Mouse (Mus musculus) heart, adult 11 months (tissue): ENCODE measurements around the gene Col2a1.

ENCODE experiments used
- DNase-seq: peaks from one replicate; pipeline ENCODE4 v3.0.0; 2022

Col2a1 gene

DNA sequence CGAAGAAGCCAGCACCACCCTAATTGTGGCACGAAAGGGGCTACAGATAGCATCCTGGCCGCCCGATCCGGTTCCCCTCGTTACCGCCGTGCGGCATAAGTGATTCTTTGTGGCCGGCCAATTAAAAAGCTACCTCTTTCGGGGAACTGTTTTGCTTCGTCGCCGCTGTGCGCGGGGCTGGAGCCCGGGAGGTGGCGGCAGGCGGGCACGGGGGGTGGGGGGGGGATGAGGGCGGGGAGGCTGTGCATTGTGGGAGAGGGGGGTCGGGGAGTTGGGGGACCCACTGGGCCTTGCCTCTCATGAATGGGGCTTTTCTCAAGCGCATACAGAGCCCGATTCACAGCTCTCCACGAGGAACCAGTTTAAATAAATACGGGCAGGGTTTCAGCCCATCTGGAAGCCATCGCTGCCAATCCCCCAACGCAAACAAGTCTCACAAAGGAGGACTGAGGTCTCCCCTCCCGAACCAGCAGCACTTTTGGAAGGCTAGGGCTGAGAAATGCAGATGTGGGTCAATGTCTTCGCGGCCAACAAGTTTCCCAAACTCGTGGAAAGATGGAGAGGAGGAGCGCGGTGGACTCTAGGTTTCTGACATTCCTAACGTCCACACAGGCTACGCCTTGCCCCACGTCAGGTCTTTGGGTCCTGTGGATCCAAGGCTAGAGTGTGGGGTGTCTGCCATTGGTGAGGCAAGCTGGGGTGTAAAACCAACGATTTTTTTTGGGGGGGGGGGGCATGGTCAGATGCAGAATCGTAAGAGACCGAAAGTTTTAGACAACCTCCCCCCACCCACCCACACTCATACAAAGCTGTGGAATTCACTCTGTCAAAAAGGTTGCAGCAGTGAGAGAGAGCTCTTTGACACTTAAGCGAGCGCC is 2.1 kb downstream of the Col2a1 start:
- DNase-seq: no peak

DNA sequence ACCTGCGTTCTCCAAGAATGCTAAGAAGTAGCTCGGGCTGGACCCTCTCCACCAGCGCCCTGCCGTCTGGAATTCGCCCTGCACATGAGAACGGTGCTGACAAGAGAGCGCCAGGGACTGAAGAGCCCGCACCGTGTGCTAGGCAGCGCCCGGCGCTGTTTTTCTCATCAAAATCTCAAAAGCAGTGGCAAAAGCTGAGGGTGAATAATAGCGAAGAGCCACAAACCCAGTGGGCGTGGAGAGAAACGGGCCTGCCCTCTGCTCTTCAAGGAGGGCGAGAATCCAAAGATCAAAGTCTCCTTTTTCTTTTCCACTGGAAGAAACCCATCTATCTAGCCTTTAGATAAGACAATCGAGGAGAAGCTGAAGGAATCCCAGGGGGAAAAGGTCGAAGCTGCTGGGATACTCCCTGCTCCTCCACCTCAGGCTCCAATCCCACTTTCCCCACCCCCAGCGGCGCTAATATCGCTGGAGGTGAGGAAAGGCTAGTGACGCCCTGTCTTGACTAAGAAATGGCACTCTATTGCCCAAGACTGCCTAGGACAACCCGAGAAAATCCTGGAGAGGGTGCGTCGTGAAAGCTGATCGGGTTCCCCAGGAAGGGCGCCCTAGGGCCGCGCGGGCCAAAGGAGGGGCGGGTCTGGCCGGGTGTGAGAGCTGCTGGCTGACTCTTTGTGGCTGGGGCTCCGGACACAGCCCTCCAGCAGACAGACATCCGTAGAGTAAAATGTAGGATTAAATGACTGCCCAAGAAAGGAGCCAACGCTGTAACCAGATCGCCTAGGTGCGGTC is 3.0 kb downstream of the Col2a1 start:
- no peak for DNase-seq

DNA sequence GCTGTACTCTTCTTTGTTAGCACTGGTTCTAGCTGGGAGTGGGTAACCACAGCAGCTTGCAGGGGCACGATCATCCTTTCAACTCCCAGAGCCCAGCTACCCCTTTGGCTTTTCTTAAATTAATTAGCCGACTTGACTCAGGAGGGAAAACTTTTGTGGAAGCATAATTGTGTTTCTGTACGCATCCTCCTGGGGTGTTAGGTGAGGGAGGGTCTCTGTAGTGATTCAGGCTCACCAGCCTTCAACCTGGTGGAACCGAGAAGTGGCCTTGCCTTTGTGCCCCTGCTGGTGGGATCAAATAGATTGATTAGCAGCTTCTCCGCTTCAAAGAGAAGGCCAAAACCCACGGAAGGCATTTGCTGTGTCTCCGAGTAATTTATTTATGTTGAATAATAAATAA is 4.5 kb downstream of the Col2a1 start:
- no peak for DNase-seq

DNA sequence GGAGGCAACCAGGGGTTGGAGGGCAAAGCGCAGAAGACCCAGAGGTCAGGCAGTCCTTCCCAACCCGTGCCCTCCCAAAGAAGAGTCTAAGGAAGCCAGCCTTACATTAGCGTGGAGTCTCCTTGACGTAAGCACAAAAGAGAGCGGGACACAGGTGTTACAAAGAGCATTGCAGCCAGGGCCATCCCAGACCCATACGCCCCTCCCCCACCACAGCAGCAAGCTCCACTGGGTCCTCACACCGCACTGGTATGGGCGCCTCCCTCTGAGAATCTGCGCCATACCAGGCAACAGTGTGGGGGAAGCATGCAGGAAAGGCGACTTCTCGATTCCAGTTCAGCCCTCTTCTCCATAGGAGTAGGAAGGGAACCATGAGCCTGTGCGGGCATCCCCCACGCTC is 4.9 kb downstream of the Col2a1 start:
- no peak for DNase-seq

DNA sequence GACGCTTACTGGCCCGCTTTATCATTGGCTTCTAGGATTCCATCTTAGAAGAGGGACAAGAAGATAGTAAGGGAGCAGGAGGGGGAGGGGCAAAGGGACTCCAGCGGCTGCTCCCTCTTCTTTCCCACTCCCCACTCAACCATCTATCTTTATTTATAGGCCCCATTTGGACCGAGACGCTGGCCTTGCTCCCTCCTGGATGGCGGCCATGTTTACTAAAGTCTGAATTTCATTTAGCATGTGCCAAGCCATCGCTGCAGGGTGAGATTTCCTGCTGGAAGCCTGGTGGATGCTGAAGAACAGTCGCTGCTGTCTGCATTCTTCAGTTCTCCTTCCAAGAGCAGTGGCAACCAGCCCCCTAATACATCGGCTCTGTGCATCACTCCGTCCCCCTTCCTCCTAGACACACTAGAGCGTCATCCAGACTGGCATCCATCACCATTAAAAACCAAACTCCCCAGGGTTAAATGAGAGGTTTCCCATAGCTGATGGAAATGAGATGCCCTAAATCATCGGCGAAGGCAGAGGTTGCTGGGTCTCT is 7.7 kb downstream of the Col2a1 start:
- no peak for DNase-seq

DNA sequence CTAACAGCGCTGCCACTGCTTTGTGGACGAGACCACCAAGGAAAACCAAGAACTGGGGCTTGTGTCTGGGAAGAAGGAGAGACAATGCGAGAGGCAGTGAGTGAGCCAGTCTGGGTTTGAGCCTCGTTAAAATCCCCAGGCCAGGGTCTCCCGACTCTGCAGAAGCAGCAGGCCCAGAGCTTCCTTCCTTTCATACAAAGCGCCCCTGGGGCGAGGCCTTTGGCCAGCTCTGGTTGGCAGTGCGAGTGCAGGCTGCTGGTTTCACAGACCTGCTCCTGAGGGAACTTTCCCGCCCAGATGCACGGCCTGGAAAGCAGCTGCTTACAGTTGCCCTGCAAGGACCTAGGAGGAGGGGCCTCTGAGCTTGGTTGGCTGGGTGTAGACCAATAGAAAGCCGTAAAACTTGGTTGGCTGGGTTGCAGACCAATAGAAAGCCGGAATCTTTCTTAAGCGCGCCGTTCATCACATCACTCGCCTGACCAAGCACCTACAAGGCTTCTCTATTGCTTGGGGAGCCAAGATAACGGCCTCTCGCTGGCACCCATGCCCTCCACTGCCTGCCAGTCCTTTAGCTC is 11.7 kb downstream of the Col2a1 start:
- DNase-seq: peak; percentile 99

DNA sequence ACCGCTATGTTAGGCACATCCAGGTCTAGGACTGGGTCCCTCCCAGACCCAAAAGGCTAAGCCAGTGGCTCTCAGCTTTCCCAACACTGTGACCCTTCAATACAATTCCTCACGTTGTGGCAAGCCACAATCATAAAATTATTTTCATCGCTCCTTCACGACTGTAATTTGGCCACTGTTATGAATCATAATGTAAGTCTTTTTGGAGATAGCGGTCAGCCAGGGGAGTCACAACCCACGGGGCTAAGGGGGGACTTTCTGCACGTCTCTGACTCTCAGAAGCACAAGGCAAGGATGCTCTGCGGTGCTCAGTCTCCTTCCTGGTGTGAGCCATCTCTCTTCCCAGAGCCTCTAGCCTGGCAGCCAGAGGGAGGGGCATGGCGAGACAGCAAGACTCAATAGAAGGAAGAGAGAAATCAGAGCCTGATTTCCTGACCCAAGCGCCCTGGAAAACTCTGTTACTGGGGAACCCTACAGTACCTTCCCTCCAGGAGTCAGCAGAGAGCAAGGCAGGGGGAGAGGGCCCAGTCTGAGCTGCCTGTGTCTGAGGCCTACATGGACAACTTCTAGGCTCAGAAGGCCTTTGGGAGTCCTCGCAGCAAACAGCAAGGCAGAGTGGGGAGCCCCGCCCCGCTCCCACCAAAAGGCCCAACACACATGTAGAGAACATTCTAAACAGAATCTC is 12.3 kb downstream of the Col2a1 start:
- DNase-seq: no peak

DNA sequence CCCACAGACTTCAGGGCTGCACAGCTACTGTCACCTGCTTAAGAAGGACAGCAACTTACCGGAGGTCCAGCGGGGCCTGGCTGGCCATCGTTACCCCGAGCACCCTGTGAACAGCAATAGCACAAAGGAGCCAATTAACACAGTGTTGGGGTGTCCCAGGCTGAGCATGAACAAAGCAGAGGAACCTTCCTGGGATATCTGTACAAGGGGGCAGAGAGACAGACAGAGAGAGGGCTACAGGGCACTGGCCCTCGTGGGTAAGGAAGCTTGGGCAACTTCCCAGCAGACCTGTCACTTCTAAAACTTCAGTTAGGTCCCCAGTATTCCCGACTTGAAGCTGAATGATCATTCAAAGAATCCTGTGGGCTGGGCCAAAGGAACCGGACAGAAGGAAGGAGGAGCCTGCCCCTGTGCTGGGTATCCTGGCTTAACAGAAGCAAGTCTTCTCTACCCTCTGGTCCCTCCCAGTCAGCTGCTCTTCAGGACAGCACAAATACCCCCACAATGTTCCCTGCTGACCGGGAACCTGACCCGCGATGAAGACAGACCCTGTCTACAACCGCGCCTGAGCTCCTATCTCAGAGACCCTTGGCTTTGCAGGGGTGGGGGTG is 13.1 kb downstream of the Col2a1 start:
- no peak for DNase-seq

DNA sequence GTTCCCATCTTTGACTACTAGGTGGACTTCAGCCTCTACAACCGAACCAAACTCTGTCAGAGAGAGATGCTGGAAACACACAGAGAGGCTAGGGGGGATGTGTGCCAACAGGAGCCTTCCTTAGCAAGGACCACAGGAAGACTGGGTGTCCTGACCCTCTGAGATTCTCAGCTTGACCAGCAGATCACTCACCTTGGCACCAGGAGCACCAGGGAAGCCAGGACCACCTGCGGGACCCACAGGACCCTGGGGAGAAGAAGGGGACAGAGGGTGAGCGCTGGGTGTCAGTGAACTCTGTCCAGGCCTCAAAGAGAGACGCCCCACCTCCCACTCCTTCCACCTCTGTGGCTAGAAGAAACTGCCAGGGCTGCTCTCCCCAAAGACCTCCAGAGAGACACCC is 13.8 kb downstream of the Col2a1 start:
- no peak for DNase-seq

DNA sequence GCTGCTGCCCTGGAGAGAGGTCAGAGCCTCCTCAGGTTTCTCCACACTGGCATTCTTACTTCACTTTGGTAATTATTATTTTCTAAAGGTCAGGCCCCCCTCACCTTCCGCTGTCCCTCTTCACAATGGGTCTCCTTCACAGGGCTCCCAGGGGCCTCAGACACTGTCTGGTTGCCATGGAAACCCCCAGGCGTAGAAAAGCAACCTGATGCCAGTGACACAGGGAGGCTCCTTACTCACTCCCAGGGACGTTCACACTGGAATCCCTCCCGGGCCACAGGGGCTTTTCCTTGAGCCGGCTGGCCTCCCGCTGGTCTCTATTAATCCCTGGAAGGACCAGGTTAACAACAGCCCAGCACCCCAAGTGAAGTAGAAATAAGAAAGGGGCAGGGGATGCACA is 14.4 kb downstream of the Col2a1 start:
- DNase-seq: no peak

DNA sequence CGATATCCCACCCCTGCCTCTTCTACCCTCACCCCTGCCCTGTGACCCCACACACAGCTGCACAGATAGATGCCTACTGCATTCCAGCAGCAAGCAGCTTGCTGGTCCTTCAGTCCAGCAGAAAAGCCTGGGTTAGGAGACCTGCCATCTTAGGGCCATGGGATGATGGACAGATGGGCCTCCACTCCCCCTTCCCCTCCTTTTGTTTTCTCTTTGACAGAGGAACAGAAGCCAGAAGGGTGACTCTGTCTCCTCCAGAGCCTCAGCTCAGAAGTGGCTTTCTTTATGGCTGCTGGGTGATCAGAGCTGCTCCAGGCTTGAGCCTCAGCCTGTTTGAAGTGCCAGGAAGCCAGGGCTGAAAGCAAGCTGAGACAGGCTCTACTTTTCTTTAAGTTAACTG is 15.0 kb downstream of the Col2a1 start:
- no peak for DNase-seq

DNA sequence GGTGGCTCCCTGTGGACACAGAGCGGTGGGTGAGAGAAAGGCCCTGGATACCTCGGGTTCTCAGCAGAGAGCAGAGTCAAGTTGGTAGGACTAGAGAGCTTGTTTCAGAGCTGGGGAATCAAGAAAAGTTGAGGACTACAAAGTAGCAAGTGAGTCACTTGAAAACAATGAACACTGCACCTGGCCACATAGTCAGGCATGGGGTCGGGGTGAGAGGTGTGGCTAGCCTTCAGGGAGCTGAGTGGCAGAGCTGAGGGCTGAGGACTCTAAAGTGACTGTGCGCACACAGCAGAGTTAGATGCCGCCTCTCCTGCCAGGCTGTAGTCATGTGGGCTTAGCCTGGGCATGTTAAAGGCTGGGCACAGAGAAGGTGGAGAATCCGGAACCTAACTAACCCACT is 22.9 kb downstream of the Col2a1 start:
- no peak for DNase-seq

DNA sequence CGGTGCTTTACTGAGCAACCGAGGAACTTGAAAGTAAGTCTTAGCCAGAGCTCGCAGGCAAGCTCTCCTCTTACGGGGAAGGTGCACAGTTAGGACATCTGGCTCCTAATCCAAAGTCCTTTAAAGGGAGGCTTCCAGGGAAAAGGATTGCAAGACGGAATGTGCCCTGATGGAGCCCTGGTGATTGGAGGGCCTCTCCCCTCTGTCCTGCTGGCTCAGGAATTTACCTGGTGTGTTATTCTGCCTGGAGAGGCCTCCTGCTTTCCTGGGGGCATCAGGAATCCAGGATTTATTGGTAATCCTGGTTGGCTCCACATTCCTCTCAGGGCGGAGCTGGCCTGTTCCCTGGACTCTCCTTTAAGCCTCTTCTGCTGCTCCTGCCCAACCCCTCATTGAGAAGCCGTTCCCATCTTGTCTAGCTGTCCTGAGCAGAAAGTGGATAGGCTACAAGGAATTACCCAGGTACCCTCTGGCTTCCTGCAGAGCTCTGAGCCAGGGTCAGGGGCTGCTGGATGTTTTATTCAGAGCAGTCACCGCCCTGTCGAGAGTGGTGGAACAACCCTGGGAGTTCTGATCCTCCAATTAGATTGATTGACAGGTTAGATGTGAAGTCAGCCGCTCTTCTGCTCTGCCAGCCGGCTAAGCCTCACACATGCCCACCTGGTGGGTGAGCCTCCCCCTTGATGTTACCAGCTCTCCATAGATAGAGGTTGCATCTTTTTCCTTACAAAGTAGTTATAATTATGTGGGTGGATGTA is 31.1 kb downstream of the Col2a1 start:
- peak; percentile 63 for DNase-seq

DNA sequence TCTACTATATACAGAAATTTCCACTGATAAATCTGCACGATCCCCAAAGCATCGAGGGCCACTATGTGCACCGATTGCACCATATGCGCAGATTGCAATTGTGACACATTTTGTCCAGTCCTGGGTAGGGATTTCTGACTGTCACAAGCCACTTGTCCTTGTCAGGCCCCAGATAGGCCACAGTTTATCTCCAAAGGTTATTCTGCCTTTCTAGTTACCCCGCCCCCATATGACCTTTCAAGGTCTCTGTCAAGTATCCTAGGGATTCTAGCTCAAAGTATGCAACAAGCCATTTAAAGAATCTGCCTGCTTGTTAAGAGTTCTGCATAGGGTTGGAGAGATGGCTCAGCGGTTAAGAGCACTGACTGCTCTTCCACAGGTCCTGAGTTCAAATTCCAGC is 31.9 kb downstream of the Col2a1 start:
- DNase-seq: peak; percentile 17

DNA sequence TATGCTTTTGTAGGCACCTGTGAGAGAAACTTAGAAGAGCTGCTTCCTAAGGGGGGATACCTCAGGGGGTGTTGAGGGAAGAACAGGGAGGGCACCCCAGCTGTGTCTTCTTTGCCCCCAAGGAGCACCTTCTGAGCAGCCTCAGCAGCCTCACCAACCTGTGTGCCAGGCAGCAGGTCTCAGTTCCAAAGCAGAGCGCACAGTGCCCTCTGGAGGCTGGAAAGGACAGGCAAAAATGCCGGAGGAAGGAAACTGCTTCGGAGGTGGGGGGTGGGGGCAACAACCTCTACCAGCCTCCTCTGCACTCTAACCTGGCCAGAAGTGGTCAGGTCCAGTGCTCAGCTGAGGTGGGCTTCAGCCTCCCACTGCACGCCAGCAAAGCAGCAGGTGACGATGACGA is 34.2 kb downstream of the Col2a1 start:
- DNase-seq: peak; percentile 76

DNA sequence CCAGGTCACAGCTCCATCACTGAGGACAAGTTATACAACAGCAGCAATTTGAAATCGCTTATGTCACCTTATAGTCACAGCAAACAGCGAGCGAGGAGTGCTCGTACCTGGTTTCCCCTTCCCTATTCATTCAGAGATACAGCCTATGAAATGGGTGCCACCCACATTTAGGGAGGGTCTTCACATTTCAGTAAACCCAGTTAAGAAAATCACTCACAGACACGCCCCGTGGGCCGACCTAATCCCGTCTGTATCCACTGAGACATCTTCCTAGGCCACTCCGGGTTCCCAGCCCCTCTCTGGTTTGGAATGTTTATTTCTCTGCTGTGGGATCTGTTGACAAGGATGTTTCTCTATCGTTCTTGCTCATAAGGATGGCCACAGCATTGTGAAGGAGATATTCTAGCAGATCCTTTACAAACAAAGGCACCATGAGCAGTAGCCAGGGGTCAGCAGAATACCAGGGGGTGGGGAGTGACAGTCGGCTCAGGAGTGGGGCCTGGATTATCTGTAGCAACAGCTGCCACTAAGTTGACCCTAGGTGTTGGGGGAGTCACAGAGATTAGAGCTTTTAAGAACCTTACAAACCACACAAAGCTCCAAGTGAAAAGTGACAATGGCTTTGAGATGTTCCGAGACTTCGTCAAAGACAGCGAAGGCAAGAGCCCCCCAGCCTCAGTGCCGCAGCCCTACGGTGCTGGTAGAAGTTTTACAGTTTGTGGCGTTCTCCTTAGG is 39.0 kb downstream of the Col2a1 start:
- peak; percentile 82 for DNase-seq

DNA sequence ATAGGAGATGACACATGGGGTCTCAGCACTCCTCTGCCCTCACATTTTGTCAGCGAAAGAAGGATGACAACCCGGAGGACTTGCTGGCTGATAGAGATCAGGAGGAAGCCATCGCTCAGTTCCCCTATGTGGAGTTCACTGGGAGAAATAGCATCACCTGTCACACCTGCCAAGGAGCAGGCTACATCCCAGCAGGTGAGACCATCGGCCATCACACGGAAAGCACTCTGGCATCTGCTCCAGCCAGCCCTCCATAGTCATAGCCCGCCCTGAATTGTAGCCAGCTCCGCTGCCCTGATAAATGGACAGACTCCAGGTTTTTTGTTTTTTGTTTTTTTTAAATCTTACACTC is 39.7 kb downstream of the Col2a1 start:
- peak; percentile 90 for DNase-seq

DNA sequence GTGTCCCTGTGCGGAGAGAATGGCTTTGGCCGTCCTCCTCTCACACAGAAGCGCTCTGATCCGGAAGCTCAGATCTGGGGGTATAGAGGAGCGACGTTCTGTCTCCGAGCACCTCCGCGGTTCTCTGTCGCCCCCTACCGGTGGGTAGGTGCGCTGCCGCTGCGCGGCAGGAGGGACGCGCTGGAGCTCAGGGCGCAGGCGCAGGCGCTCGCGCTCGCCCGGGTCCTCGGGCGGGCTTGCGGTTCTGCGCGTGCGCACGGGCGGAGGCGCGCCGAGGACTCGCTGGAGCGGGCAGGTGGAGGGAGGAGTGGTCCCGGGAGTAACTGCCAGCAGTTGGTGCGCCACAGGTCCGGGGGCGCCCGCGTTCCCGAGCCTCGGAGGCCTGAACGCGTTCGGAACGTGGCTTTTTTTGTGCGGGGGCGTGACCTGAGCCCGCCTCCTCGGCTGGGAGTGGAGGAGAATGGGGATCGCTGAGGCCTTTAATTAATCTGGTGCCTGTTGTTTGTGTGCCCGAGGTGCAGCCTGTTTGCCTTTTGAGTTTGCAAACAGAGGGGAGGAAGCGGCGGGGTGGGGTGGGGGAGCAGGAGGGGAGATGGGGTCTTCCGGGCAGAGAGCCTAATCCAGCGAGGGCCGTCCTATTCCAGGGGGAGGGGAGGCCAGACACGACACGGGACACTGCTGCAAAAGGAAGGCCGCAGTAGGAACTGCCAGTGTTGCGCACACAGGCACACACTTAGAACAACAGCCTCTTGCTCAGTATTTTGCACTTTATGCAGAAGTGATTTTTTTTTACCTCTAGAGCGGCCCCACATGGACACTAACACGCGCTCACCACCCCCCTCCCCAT is 40.3 kb downstream of the Col2a1 start, which contains the start of gene Tmem106c:
Gene Tmem106c, plus strand, starts transcription at position 212 of the 847 bp plus-strand sequence.
- peak; percentile 99 for DNase-seq

DNA sequence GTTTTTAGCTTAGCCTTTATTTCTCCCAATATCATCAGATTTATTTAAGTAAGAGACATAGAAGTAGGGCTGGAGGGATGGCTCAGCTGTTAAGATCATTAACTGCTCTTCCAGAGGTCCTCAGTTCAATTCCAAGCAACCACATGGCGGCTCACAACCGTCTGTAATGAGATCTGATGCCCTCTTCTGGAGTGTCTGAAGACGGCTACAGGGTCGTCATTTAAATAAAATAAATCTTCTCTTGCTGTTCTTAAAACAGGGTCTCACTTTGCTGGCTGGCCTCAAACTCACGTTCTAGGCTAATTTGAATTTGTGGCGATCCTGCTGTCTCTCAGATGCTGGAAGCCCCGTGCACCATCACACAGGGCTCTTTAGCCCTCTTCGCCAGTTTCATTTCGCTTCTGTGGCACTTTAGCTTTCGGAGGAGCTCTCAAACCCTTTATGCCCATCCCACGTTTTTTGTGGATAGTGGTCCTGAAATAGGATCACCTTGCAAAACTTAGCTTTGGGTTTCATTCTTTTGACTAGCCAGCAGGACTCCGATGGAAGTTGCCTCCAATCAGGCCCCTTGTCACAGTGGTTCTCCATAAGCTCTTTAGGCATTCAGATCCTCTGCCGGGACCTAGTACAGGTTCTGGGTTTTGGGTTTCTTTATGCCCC is 41.0 kb downstream of the Col2a1 start:
- no peak for DNase-seq
